Comparison of ENCODE assay signal across 10 mouse cellular contexts in genomic region chr7:142082607-142083006, GRCm38 (mm10). TPM values are rescaled to one million over a fixed set of nuclear protein-coding genes. Genes with fewer than 3 reads are reported as not detected.
DNase-seq lines count a peak whose midpoint lies in the region; ATAC-seq and TF ChIP-seq lines count a peak whose summit lies in the region.
"Had no signal": no experiment of that assay in that cellular context is flagged by ENCODE, and none has a peak within 500 bp of the region (broad histone marks: within the 10 kb centered on the region; RNA-seq: fewer than 3 reads in every experiment).

No protein-coding gene starts in this region.

- no peaks in the 10 kb centered on the region for H3K4me1 ChIP-seq in kidney, postnatal 0 days (replicated peaks; ENCODE audit: insufficient read depth, low read length)
- H3K4me1 ChIP-seq in embryonic facial prominence, embryonic 15.5 days = peaks cover 30% of the 10 kb centered on the region
- H3K4me1 ChIP-seq in liver, embryonic 13.5 days (replicated peaks) = peaks cover 61% of the 10 kb centered on the region

- ATAC-seq in kidney, postnatal 0 days (replicated peaks; ENCODE audit: low FRiP score, low read depth) = no peak
- no peak for ATAC-seq in embryonic facial prominence, embryonic 15.5 days (ENCODE audit: insufficient number of reproducible peaks, low FRiP score, low TSS enrichment, low read depth)
- no peak for ATAC-seq in liver, embryonic 13.5 days (ENCODE audit: low read depth)

- H3K4me3 ChIP-seq in kidney, postnatal 0 days (replicated peaks; ENCODE audit: low read depth, low read length) = peak overlapping the region; percentile 13; the same call in 1 of the 2 replicates
- H3K4me3 ChIP-seq in embryonic facial prominence, embryonic 15.5 days (replicated peaks) = peak overlapping the region; percentile 25
- H3K4me3 ChIP-seq in liver, embryonic 13.5 days (replicated peaks) = peak overlapping the region; percentile 29; the same call in 1 of the 2 replicates
- H3K4me3 ChIP-seq: left cerebral cortex, adult 2 months had no signal

- peak overlapping the region; percentile 53 for H3K4me2 ChIP-seq in kidney, postnatal 0 days (ENCODE audit: low read length)
- H3K4me2 ChIP-seq in embryonic facial prominence, embryonic 15.5 days (replicated peaks) = peak overlapping the region; percentile 38; the same call in 1 of the 2 replicates
- peak overlapping the region; percentile 38; the same call in 1 of the 2 replicates for H3K4me2 ChIP-seq in liver, embryonic 13.5 days

- peak overlapping the region; percentile 28; the same call in 1 of the 2 replicates for H3K9ac ChIP-seq in kidney, postnatal 0 days (ENCODE audit: low read depth, low read length)
- 0 out of 2 replicates have a peak overlapping the region, but pooled peaks have one; percentile 15 for H3K9ac ChIP-seq in embryonic facial prominence, embryonic 15.5 days
- H3K9ac ChIP-seq in liver, embryonic 13.5 days = no peak overlapping the region

- TF ChIP-seq CTCF in kidney, postnatal 0 days (IDR thresholded peaks at IDR 0.05; ENCODE audit: low read depth) = no peak

- DNase-seq in kidney, postnatal 0 days (ENCODE audit: low spot score) = no peak
- no peak for DNase-seq in kidney, postnatal 4 days
- peak; percentile 21 for DNase-seq in ZHBTc4 (ENCODE audit: low read depth, low spot score)
- DNase-seq in liver, embryonic 13.5 days = no peak
- no peak for DNase-seq in adipocyte (ENCODE audit: low spot score)
- no peak for DNase-seq in ovary, postnatal 14 days (ENCODE audit: low spot score)
- DNase-seq: kidney, adult 9 months had no signal

- H3K27me3 ChIP-seq in kidney, postnatal 0 days (ENCODE audit: insufficient read depth, low read length) = 0 out of 2 replicates have a peak, but pooled peaks cover 12% of the 10 kb centered on the region
- peaks cover 91% of the 10 kb centered on the region for H3K27me3 ChIP-seq in embryonic facial prominence, embryonic 15.5 days
- H3K27me3 ChIP-seq in liver, embryonic 13.5 days = peaks cover 77% of the 10 kb centered on the region

- H3K27ac ChIP-seq in kidney, postnatal 0 days = no peak overlapping the region
- H3K27ac ChIP-seq in embryonic facial prominence, embryonic 15.5 days (replicated peaks) = no peak overlapping the region
- H3K27ac ChIP-seq in liver, embryonic 13.5 days = no peak overlapping the region
- H3K27ac ChIP-seq: left cerebral cortex, adult 2 months had no signal

- 43% methylated on average over 16 of the region's 16 CpGs for WGBS in kidney, postnatal 0 days
- WGBS in embryonic facial prominence, embryonic 15.5 days = 20% methylated on average over 16 of the region's 16 CpGs
- WGBS in liver, embryonic 13.5 days (ENCODE audit: insufficient replicate concordance) = 25% methylated on average over 16 of the region's 16 CpGs

- no peaks in the 10 kb centered on the region for H3K36me3 ChIP-seq in kidney, postnatal 0 days (ENCODE audit: insufficient read depth, low read length)
- H3K36me3 ChIP-seq in embryonic facial prominence, embryonic 15.5 days = peaks cover 4% of the 10 kb centered on the region; the same call in 1 of the 2 replicates
- H3K36me3 ChIP-seq in liver, embryonic 13.5 days = peaks cover 52% of the 10 kb centered on the region

- H3K9me3 ChIP-seq in kidney, postnatal 0 days (replicated peaks; ENCODE audit: low read length) = no peaks in the 10 kb centered on the region
- H3K9me3 ChIP-seq in embryonic facial prominence, embryonic 15.5 days (replicated peaks) = no peaks in the 10 kb centered on the region
- no peaks in the 10 kb centered on the region for H3K9me3 ChIP-seq in liver, embryonic 13.5 days (replicated peaks)

RNA-seq across cellular contexts. Expression of gene Dusp8, which starts 13.0 kb away (rescaled TPM):
- 2.3 and 2.5 TPM in 2 replicates for polyA plus RNA-seq in kidney, postnatal 0 days (2015; fragmentation: Nextera tagmentation; extraction: Ambion mirVana)
- 6.5 and 7.7 TPM in 2 replicates for polyA plus RNA-seq in embryonic facial prominence, embryonic 15.5 days (2015; fragmentation: Nextera tagmentation; extraction: Ambion mirVana)
- 4.4 and 4.6 TPM in 2 replicates for polyA plus RNA-seq in liver, embryonic 13.5 days (2015; fragmentation: Nextera tagmentation; extraction: Ambion mirVana)

RNA-seq across cellular contexts. Expression of gene Mob2, which starts 21.7 kb away (rescaled TPM):
- 62.8 and 64.3 TPM in 2 replicates for polyA plus RNA-seq in kidney, postnatal 0 days (2015; fragmentation: Nextera tagmentation; extraction: Ambion mirVana)
- 79.5 and 82.6 TPM in 2 replicates for polyA plus RNA-seq in embryonic facial prominence, embryonic 15.5 days (2015; fragmentation: Nextera tagmentation; extraction: Ambion mirVana)
- 62.5 and 64.3 TPM in 2 replicates for polyA plus RNA-seq in liver, embryonic 13.5 days (2015; fragmentation: Nextera tagmentation; extraction: Ambion mirVana)

RNA-seq across cellular contexts. Expression of gene Gm45618, which starts 37.9 kb away (rescaled TPM):
- not detected in 2 replicates for polyA plus RNA-seq in kidney, postnatal 0 days (2015; fragmentation: Nextera tagmentation; extraction: Ambion mirVana)
- polyA plus RNA-seq in embryonic facial prominence, embryonic 15.5 days (2015; fragmentation: Nextera tagmentation; extraction: Ambion mirVana) = 0.79 and 1.7 TPM in 2 replicates
- not detected in 2 replicates for polyA plus RNA-seq in liver, embryonic 13.5 days (2015; fragmentation: Nextera tagmentation; extraction: Ambion mirVana)
- polyA plus RNA-seq: heart, embryonic 14.5 days had no signal

RNA-seq across cellular contexts. Expression of gene Gm39115, which starts 53.2 kb away (rescaled TPM):
- polyA plus RNA-seq in kidney, postnatal 0 days (2015; fragmentation: Nextera tagmentation; extraction: Ambion mirVana) = not detected in 2 replicates
- not detected in 2 replicates for polyA plus RNA-seq in embryonic facial prominence, embryonic 15.5 days (2015; fragmentation: Nextera tagmentation; extraction: Ambion mirVana)
- not detected in 2 replicates for polyA plus RNA-seq in liver, embryonic 13.5 days (2015; fragmentation: Nextera tagmentation; extraction: Ambion mirVana)
- polyA plus RNA-seq: heart, embryonic 14.5 days had no signal
